Mouse (Mus musculus): ENCODE measurements around the gene 2410137M14Rik. TPM values are rescaled to one million over a fixed set of nuclear protein-coding genes. Genes with fewer than 3 reads are reported as not detected.

2410137M14Rik gene
- polyA plus RNA-seq, 1 experiment from 2014 or later, result not detected

- Histone ChIP-seq H3K36me3 (ENCODE audit: control insufficient read depth, insufficient read depth) (no peaks in the 10 kb centered on the region), H3K4me3 (ENCODE audit: low read depth, low read length) (no peak overlapping the region), H3K27me3 (replicated peaks; ENCODE audit: control insufficient read depth, insufficient read depth, low read length) (no peaks in the 10 kb centered on the region), H3K4me2 (replicated peaks; ENCODE audit: low read depth) (no peak overlapping the region), H3K27ac (ENCODE audit: low read depth, low read length) (no peak overlapping the region), H3K9me3 (ENCODE audit: control insufficient read depth) (no peaks in the 10 kb centered on the region), H3K4me1 (replicated peaks; ENCODE audit: control insufficient read depth, insufficient read depth, low read length) (no peaks in the 10 kb centered on the region), H3K9ac (ENCODE audit: low read depth, low read length) (no peak overlapping the region)
- WGBS, result 94% methylated on average over 17 of the region's 17 CpGs
- TF ChIP-seq CTCF (IDR thresholded peaks at IDR 0.05; ENCODE audit: low read depth), result no peak
- no peak for ATAC-seq
These were observed 28.5 kb upstream of the 2410137M14Rik start for GRCm38 (mm10) chr17:37009460-37010042.

- Histone ChIP-seq H3K27ac (ENCODE audit: low read depth, low read length) (no peak overlapping the region), H3K4me3 (ENCODE audit: low read depth, low read length) (no peak overlapping the region), H3K9ac (ENCODE audit: low read depth, low read length) (no peak overlapping the region), H3K9me3 (ENCODE audit: control insufficient read depth) (no peaks in the 10 kb centered on the region), H3K27me3 (replicated peaks; ENCODE audit: control insufficient read depth, insufficient read depth, low read length) (no peaks in the 10 kb centered on the region), H3K4me1 (replicated peaks; ENCODE audit: control insufficient read depth, insufficient read depth, low read length) (no peaks in the 10 kb centered on the region), H3K36me3 (ENCODE audit: control insufficient read depth, insufficient read depth) (no peaks in the 10 kb centered on the region), H3K4me2 (replicated peaks; ENCODE audit: low read depth) (no peak overlapping the region)
- WGBS, result 79% methylated on average over 6 of the region's 6 CpGs
- no peak for ATAC-seq
- no peak for TF ChIP-seq CTCF (IDR thresholded peaks at IDR 0.05; ENCODE audit: low read depth)
These were observed 27.1 kb upstream of the 2410137M14Rik start for GRCm38 (mm10) chr17:37008161-37008560.

GRCm38 (mm10) chr17:37003366-37003765, 22.3 kb upstream of the 2410137M14Rik start:
- no peak overlapping the region for H3K27ac ChIP-seq (ENCODE audit: low read depth, low read length)

GRCm38 (mm10) chr17:37002364-37003330, 21.6 kb upstream of the 2410137M14Rik start:
- Histone ChIP-seq H3K4me2 (replicated peaks; ENCODE audit: low read depth) (peak overlapping the region; percentile 84), H3K9ac (ENCODE audit: low read depth, low read length) (peak overlapping the region; percentile 74), H3K36me3 (ENCODE audit: control insufficient read depth, insufficient read depth) (no peaks in the 10 kb centered on the region), H3K9me3 (ENCODE audit: control insufficient read depth) (no peaks in the 10 kb centered on the region), H3K4me3 (ENCODE audit: low read depth, low read length) (peak overlapping the region; percentile 55), H3K27ac (ENCODE audit: low read depth, low read length) (peak overlapping the region; percentile 46; the same call in 1 of the 2 replicates), H3K4me1 (replicated peaks; ENCODE audit: control insufficient read depth, insufficient read depth, low read length) (0 out of 2 replicates have a peak, but pooled peaks cover 3% of the 10 kb centered on the region), H3K27me3 (replicated peaks; ENCODE audit: control insufficient read depth, insufficient read depth, low read length) (no peaks in the 10 kb centered on the region)
- WGBS, result under 1% methylated on average over 49 of the region's 49 CpGs
- peak; percentile 70 for ATAC-seq
- no peak for TF ChIP-seq CTCF (IDR thresholded peaks at IDR 0.05; ENCODE audit: low read depth)

More at GRCm38 (mm10) chr17:37003366-37003765, 22.3 kb upstream of the 2410137M14Rik start:
- H3K27me3 ChIP-seq (replicated peaks; ENCODE audit: control insufficient read depth, insufficient read depth, low read length), result no peaks in the 10 kb centered on the region
- H3K9me3 ChIP-seq (ENCODE audit: control insufficient read depth), result no peaks in the 10 kb centered on the region
- 0 out of 2 replicates have a peak, but pooled peaks cover 3% of the 10 kb centered on the region for H3K4me1 ChIP-seq (replicated peaks; ENCODE audit: control insufficient read depth, insufficient read depth, low read length)
- no peak for TF ChIP-seq CTCF (IDR thresholded peaks at IDR 0.05; ENCODE audit: low read depth)
- ATAC-seq, result no peak
- 0 out of 2 replicates have a peak overlapping the region, but pooled peaks have one; percentile 74 for H3K9ac ChIP-seq (ENCODE audit: low read depth, low read length)
- 46% methylated on average over 4 of the region's 4 CpGs for WGBS
- peak overlapping the region; percentile 55 for H3K4me3 ChIP-seq (ENCODE audit: low read depth, low read length)
- no peaks in the 10 kb centered on the region for H3K36me3 ChIP-seq (ENCODE audit: control insufficient read depth, insufficient read depth)
- peak overlapping the region; percentile 84 for H3K4me2 ChIP-seq (replicated peaks; ENCODE audit: low read depth)

GRCm38 (mm10) chr17:37000863-37001262, 19.8 kb upstream of the 2410137M14Rik start, which contains the start of gene Zfp57:
Gene Zfp57 (plus strand): TSS chr17:37001163.
- 90% methylated on average over 7 of the region's 7 CpGs for WGBS
- no peaks in the 10 kb centered on the region for H3K27me3 ChIP-seq (replicated peaks; ENCODE audit: control insufficient read depth, insufficient read depth, low read length)
- H3K36me3 ChIP-seq (ENCODE audit: control insufficient read depth, insufficient read depth), result no peaks in the 10 kb centered on the region
- no peaks in the 10 kb centered on the region for H3K9me3 ChIP-seq (ENCODE audit: control insufficient read depth)
- no peak for ATAC-seq
- no peak within 1 kb of the TSS for H3K27ac ChIP-seq (ENCODE audit: low read depth, low read length)
- H3K9ac ChIP-seq (ENCODE audit: low read depth, low read length), result no peak within 1 kb of the TSS
- H3K4me1 ChIP-seq (replicated peaks; ENCODE audit: control insufficient read depth, insufficient read depth, low read length), result 0 out of 2 replicates have a peak, but pooled peaks cover 3% of the 10 kb centered on the region
- H3K4me3 ChIP-seq (ENCODE audit: low read depth, low read length), result no peak within 1 kb of the TSS
- H3K4me2 ChIP-seq (replicated peaks; ENCODE audit: low read depth), result peak within 1 kb of the TSS; percentile 84; the same call in 1 of the 2 replicates
- TF ChIP-seq CTCF (IDR thresholded peaks at IDR 0.05; ENCODE audit: low read depth), result no peak

- Histone ChIP-seq H3K36me3 (ENCODE audit: control insufficient read depth, insufficient read depth) (no peaks in the 10 kb centered on the region), H3K9me3 (ENCODE audit: control insufficient read depth) (no peaks in the 10 kb centered on the region), H3K9ac (ENCODE audit: low read depth, low read length) (no peak overlapping the region), H3K4me1 (replicated peaks; ENCODE audit: control insufficient read depth, insufficient read depth, low read length) (0 out of 2 replicates have a peak, but pooled peaks cover 3% of the 10 kb centered on the region), H3K27ac (ENCODE audit: low read depth, low read length) (no peak overlapping the region), H3K4me3 (ENCODE audit: low read depth, low read length) (no peak overlapping the region), H3K4me2 (replicated peaks; ENCODE audit: low read depth) (no peak overlapping the region), H3K27me3 (replicated peaks; ENCODE audit: control insufficient read depth, insufficient read depth, low read length) (no peaks in the 10 kb centered on the region)
- 72% methylated on average over 2 of the region's 2 CpGs for WGBS
- no peak for TF ChIP-seq CTCF (IDR thresholded peaks at IDR 0.05; ENCODE audit: low read depth)
- no peak for ATAC-seq
These were observed 17.4 kb upstream of the 2410137M14Rik start for GRCm38 (mm10) chr17:36998477-36998876.
